Mouse (Mus musculus) embryonic facial prominence, embryonic 10.5 days (tissue): ENCODE data around the gene Gm49388. TPM values are rescaled to one million over a fixed set of nuclear protein-coding genes. Genes with fewer than 3 reads are reported as not detected.

ENCODE experiments used
- DNase-seq: peaks from one replicate; pipeline ENCODE4 v3.0.0-alpha.2; 2017; ENCODE audit warnings: low spot score
- H3K27ac ChIP-seq: fragments of 300-500 bp; sonication (generic); replicated peaks from 2 replicates; pipeline ENCODE4 v1.5.1; 2016; ENCODE audit warnings: mild to moderate bottlenecking
- H3K27me3 ChIP-seq: fragments of 300-500 bp; sonication (generic); replicated peaks from 2 replicates; pipeline ENCODE4 v1.6.1; 2016; ENCODE audit warnings: low read depth, mild to moderate bottlenecking; ENCODE audit not compliant: poor library complexity, severe bottlenecking
- H3K36me3 ChIP-seq: fragments of 300-500 bp; sonication (generic); replicated peaks from 2 replicates; pipeline ENCODE4 v1.6.1; 2016; ENCODE audit warnings: mild to moderate bottlenecking, moderate library complexity
- H3K4me1 ChIP-seq: fragments of 300-500 bp; sonication (generic); 2 replicates; pipeline ENCODE4 v1.6.1; 2016
- H3K4me3 ChIP-seq: fragments of 300-500 bp; sonication (generic); 2 replicates; pipeline ENCODE4 v1.5.1; 2016; ENCODE audit warnings: mild to moderate bottlenecking, moderate library complexity
- H3K9me3 ChIP-seq: fragments of 300-500 bp; sonication (generic); 2 replicates; pipeline ENCODE4 v1.6.1; 2016; ENCODE audit warnings: mild to moderate bottlenecking
- WGBS: fragments of 180-500 bp; shearing (Covaris S2); methylation state at CpG from one replicate; pipeline ENCODE4 v1.1.7; 2016; 5-methylcytosine and 5-hydroxymethylcytosine counted together
- polyA plus RNA-seq: library from polyadenylated mRNA; unstranded; fragments of >200 nt; fragmentation: Nextera tagmentation; extraction: Ambion mirVana; gene quantifications from 2 replicates; pipeline ENCODE4 v1.2.1, GENCODE M21; 2016

Gm49388 gene
- polyA plus RNA-seq, 1 experiment from 2014 or later: not detected

GRCm38 (mm10) chr7:127753741-127754140, 31.7 kb upstream of the Gm49388 start:
- Histone ChIP-seq H3K4me3 (no peak overlapping the region), H3K27ac (no peak overlapping the region), H3K36me3 (peaks cover 100% of the 10 kb centered on the region), H3K27me3 (no peaks in the 10 kb centered on the region), H3K4me1 (peaks cover 29% of the 10 kb centered on the region), H3K9me3 (no peaks in the 10 kb centered on the region)
- DNase-seq: no peak
- 93% methylated on average over 7 of the region's 7 CpGs for WGBS

GRCm38 (mm10) chr7:127759716-127760115, 25.7 kb upstream of the Gm49388 start:
- Histone ChIP-seq H3K27ac (no peak overlapping the region), H3K9me3 (no peaks in the 10 kb centered on the region), H3K4me3 (no peak overlapping the region), H3K27me3 (no peaks in the 10 kb centered on the region), H3K36me3 (peaks cover 98% of the 10 kb centered on the region), H3K4me1 (peaks cover 25% of the 10 kb centered on the region)
- WGBS: 52% methylated on average over 6 of the region's 6 CpGs
- DNase-seq: no peak

GRCm38 (mm10) chr7:127760478-127760877, 24.9 kb upstream of the Gm49388 start:
- 93% methylated on average over 3 of the region's 3 CpGs for WGBS
- H3K36me3 ChIP-seq: peaks cover 98% of the 10 kb centered on the region
- no peak for DNase-seq
- H3K27me3 ChIP-seq: no peaks in the 10 kb centered on the region
- H3K4me3 ChIP-seq: no peak overlapping the region
- no peak overlapping the region for H3K27ac ChIP-seq
- H3K9me3 ChIP-seq: no peaks in the 10 kb centered on the region
- H3K4me1 ChIP-seq: peaks cover 23% of the 10 kb centered on the region

- H3K36me3 ChIP-seq: peaks cover 98% of the 10 kb centered on the region
- H3K4me3 ChIP-seq: no peak overlapping the region
- no peak overlapping the region for H3K27ac ChIP-seq
- WGBS: 52% methylated on average over 7 of the region's 7 CpGs
- no peaks in the 10 kb centered on the region for H3K9me3 ChIP-seq
- peak; percentile 72 for DNase-seq
- no peaks in the 10 kb centered on the region for H3K27me3 ChIP-seq
- H3K4me1 ChIP-seq: peaks cover 19% of the 10 kb centered on the region
These were observed 24.4 kb upstream of the Gm49388 start for GRCm38 (mm10) chr7:127761026-127761425.

- peaks cover 98% of the 10 kb centered on the region for H3K36me3 ChIP-seq
- H3K4me1 ChIP-seq: peaks cover 18% of the 10 kb centered on the region
- no peaks in the 10 kb centered on the region for H3K9me3 ChIP-seq
- no peak for DNase-seq
- 90% methylated on average over 4 of the region's 4 CpGs for WGBS
- H3K27ac ChIP-seq: no peak overlapping the region
- H3K27me3 ChIP-seq: no peaks in the 10 kb centered on the region
- no peak overlapping the region for H3K4me3 ChIP-seq
These were observed 21.8 kb upstream of the Gm49388 start for GRCm38 (mm10) chr7:127763642-127764041.

- Histone ChIP-seq H3K27ac (no peak overlapping the region), H3K27me3 (no peaks in the 10 kb centered on the region), H3K9me3 (no peaks in the 10 kb centered on the region), H3K4me1 (peaks cover 31% of the 10 kb centered on the region), H3K4me3 (no peak overlapping the region), H3K36me3 (peaks cover 77% of the 10 kb centered on the region)
- no peak for DNase-seq
- 85% methylated on average over 2 of the region's 2 CpGs for WGBS
These were observed 19.7 kb upstream of the Gm49388 start for GRCm38 (mm10) chr7:127765756-127766155.

GRCm38 (mm10) chr7:127766851-127767609, 18.4 kb upstream of the Gm49388 start:
- WGBS: 81% methylated on average over 17 of the region's 17 CpGs
- Histone ChIP-seq H3K27me3 (no peaks in the 10 kb centered on the region), H3K4me3 (no peak overlapping the region), H3K4me1 (peaks cover 39% of the 10 kb centered on the region), H3K27ac (no peak overlapping the region), H3K36me3 (peaks cover 64% of the 10 kb centered on the region), H3K9me3 (no peaks in the 10 kb centered on the region)
- DNase-seq: no peak

GRCm38 (mm10) chr7:127767671-127768345, 17.6 kb upstream of the Gm49388 start:
- Histone ChIP-seq H3K4me3 (peak overlapping the region; percentile 77; the same call in 1 of the 2 replicates), H3K4me1 (peaks cover 39% of the 10 kb centered on the region), H3K36me3 (peaks cover 57% of the 10 kb centered on the region), H3K27ac (0 out of 2 replicates have a peak overlapping the region, but pooled peaks have one; percentile 37), H3K9me3 (no peaks in the 10 kb centered on the region), H3K27me3 (no peaks in the 10 kb centered on the region)
- DNase-seq: no peak
- WGBS: 92% methylated on average over 19 of the region's 19 CpGs

GRCm38 (mm10) chr7:127768346-127768996, 16.9 kb upstream of the Gm49388 start:
- Histone ChIP-seq H3K27ac (peak overlapping the region; percentile 37), H3K9me3 (no peaks in the 10 kb centered on the region), H3K4me3 (peak overlapping the region; percentile 77), H3K36me3 (peaks cover 52% of the 10 kb centered on the region), H3K27me3 (no peaks in the 10 kb centered on the region), H3K4me1 (peaks cover 39% of the 10 kb centered on the region)
- 51% methylated on average over 13 of the region's 13 CpGs for WGBS
- DNase-seq: no peak

- WGBS: under 1% methylated on average over 16 of the region's 16 CpGs
- H3K9me3 ChIP-seq: no peaks in the 10 kb centered on the region
- DNase-seq: peak; percentile 91
- peak overlapping the region; percentile 77 for H3K4me3 ChIP-seq
- H3K27me3 ChIP-seq: no peaks in the 10 kb centered on the region
- H3K4me1 ChIP-seq: peaks cover 45% of the 10 kb centered on the region
- H3K27ac ChIP-seq: peak overlapping the region; percentile 95
- peaks cover 45% of the 10 kb centered on the region for H3K36me3 ChIP-seq
These were observed 16.3 kb upstream of the Gm49388 start for GRCm38 (mm10) chr7:127768997-127769593.

GRCm38 (mm10) chr7:127769651-127770038, 15.8 kb upstream of the Gm49388 start, which contains the start of gene Orai3:
Gene Orai3 (plus strand): TSS chr7:127769815.
- peaks cover 48% of the 10 kb centered on the region for H3K4me1 ChIP-seq
- peak within 1 kb of the TSS; percentile 95 for H3K27ac ChIP-seq
- H3K4me3 ChIP-seq: peak within 1 kb of the TSS; percentile 77
- H3K27me3 ChIP-seq: no peaks in the 10 kb centered on the region
- peaks cover 40% of the 10 kb centered on the region for H3K36me3 ChIP-seq
- H3K9me3 ChIP-seq: no peaks in the 10 kb centered on the region
- WGBS: 0% methylated on average over 24 of the region's 24 CpGs
- DNase-seq: peak; percentile 87
